Mouse (Mus musculus) lung, adult 18-20 months (tissue): ENCODE results near the gene Vil1.

Experiments
- DNase-seq, 2 experiments: peaks; one replicate each; pipeline ENCODE4 v3.0.0; 2022; ENCODE audit warnings: mixed read lengths in 2 of 2

Vil1 gene

DNA sequence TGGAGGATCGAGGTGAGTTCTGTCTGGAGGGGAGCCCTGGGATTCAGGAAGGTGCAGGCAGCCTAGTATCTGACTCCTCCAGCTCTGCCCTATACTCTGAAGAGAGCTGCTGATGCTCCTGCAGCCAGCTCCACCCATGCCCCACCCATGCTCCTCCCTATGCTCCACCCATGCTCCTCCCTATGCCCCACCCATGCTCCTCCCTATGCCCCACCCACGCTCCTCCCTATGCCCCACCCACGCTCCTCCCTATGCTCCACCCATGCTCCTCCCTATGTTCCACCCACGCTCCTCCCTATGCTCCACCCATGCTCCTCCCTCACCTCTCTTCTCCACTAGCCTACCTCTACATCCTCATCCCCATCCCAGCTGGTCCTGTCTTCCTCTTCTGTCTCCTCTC lies 6.0 kb downstream of the Vil1 start:
- peak in 1 of 2 experiments; percentile 17 for DNase-seq

- peak in 1 of 2 experiments; percentile 46 for DNase-seq
These were observed 9.7 kb downstream of the Vil1 start for GRCm38 (mm10) chr1:74418747-74419439.

DNA sequence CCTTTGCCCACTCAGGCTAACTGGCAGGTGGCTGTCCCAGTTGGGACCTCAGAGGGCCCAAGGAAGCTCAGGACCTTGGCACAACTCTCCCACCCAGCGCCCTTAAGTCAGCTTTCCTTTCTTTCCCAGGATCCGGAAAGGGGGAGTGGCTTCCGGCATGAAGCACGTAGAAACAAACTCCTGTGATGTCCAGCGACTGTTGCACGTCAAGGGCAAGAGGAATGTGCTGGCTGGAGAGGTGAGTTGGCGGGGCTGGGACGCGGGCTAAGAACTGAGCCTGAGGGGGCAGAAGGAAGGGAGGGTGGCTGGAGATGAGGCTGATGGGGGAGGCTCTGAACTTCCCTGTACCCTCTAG lies 10.2 kb downstream of the Vil1 start:
- peak; percentile 36 to 50 for DNase-seq

- no peak for DNase-seq
These were observed 14.0 kb downstream of the Vil1 start for GRCm38 (mm10) chr1:74423147-74423546.

- DNase-seq: no peak
These were observed 16.7 kb downstream of the Vil1 start for GRCm38 (mm10) chr1:74425845-74426244.

- no peak for DNase-seq
These were observed 24.0 kb downstream of the Vil1 start for GRCm38 (mm10) chr1:74433220-74433619.

DNA sequence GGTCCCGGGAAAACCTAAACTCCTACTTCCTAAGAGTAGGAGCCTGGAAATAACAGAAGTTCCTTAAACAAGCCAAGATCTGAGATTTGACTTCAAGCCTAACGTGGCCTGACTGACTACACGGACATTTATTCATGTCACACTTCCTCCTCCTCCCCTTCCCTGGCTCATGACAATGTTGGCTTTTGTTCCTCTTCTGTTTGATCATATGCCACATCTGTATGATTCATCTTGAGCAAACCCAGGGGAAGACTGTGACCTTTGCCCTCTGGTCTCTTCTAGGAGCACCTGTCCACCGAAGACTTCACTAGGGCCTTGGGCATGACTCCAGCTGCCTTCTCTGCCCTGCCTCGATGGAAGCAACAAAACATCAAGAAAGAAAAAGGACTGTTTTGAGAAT lies 25.4 kb downstream of the Vil1 start:
- peak in 1 of 2 experiments; percentile 29 for DNase-seq

GRCm38 (mm10) chr1:74435563-74435962 lies 26.4 kb downstream of the Vil1 start:
- DNase-seq: peak; percentile 66 to 72

DNA sequence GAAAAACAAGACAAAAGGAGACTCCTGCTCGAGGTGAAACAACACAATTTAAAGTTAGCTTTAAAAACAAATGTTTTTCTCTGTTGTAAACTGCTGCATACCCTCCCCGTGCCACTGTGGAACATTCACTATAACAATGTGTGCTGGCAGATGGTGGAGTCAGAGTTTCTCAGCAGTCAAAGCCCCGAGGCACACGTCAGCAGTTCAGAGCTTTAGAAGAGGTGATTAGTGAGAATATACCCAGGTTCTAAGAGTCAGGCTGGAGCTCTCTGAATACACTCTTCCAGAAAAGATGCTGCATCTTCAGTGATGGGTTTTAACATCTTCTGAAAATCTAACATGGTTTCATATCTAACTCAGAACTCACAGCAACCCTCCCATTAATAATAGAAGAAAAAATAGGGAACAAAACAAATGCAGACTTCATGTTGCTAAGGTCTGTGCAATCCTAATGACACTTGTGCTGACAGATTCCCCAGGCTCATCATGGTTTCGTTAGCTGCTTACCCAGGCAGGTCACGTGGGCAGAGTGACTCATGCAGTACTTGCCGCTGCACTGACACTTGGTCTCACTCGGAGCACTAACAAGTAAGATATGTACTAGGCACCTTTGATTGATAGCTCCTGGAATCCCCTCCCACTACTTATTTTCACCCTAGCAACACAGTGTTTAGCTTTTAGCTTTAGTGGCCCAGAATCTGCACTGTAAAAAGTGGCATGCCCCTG lies 28.7 kb downstream of the Vil1 start:
- DNase-seq: peak; percentile 73 to 84

DNA sequence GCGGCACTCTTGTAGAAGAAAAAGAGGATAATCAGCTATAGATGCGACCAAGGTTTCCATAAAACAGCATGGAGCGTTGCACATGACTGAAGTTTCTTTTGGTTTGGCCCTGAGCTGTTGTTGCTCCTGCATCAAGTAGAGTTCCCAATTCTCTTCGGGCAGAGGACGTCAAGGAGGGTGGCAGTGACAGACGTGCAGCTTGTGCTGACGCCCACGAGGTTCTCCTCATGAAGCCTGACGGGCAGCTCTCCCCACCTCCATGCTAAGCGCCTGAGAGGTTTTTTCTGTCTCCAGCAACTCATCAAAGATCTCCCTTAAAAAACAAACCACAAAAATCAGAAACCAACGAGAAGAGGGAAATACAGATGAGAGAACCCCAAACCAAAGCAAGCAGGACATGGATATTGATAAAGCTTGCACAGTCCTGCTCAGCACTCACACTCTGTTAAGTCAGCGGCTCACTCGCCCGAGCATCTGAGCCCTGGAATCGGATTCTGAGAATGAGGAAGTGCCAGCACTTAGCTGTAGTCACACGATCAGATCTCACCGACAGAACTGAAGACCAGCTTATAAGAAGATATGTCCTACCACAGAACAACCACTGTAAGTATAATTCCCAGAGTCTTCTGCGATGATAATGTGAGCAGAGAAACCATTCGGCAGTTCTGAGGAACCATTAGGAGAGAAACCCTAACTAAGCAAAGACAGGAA lies 30.1 kb downstream of the Vil1 start:
- no peak for DNase-seq

DNA sequence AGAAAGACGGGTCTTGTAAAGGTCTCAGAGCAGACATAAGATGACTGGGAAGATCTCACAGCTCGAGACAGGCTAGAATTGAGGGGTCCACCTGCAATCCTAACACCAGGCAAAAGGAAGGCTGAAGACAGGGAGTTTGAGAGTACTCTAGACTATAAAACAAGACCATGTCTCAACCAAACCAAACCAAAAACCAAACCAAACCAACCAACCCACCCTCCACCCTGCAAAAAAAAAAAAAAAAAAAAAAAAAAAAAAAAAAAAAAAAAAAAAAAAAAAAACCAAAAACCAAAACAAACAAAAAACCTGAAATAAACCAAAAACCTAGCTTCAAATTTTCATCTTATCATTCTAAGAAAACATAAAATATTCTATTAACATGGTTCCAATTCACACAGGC lies 35.4 kb downstream of the Vil1 start:
- DNase-seq: no peak

- peak in 1 of 2 experiments; percentile 41 for DNase-seq
These were observed 43.5 kb downstream of the Vil1 start for GRCm38 (mm10) chr1:74452611-74453045.

DNA sequence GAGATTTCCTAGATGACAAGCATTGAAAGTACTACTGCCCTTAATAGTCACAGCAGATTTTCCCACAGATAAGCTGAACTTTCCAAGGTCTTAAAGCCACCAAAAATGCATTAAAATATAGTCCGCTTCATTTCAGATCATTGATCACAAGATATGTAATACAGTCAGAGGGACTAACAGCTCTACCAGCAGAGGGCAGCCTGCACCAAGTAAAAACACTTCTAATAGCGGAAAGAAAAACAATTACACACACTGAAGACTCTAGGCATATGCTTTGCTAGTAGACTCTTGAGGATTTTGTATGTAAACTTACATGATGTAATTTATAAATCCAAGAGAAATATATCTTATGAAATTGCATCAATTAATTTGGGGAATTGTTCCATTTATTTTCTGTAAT lies 51.1 kb downstream of the Vil1 start:
- peak; percentile 18 to 34 for DNase-seq
